Mouse (Mus musculus): Measurements from ENCODE around the gene Gm21800.
"Not testable (repeated sequence)": the region's sequence is repeated elsewhere in the genome, so short reads cannot be mapped to it uniquely, and the experiment has no call there.

The Gm21800 gene

DNA sequence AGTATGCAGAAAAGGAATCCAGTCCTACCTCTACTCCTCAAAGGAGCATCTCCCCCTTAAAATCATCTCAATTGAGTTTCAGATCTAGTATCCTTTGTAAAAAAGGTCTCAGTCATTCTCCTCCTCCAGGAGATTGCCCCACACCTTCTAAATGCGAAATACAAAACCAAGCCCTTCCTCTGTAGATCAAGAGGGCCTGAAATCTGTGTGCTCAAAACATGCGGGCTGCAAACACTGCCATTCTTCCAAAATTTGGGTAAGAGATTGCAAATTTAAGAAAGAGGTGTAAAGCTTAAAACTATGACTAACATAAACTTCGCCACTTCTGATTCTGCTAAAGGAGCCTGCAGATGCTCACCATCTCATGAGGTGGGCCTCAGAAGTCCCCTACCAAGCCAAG lies at the start of gene Gm21800:
TSS of gene Gm21800 (plus strand) at position 301 of the 400 bp plus-strand sequence.
- DNase-seq: not testable (repeated sequence)
